Mouse (Mus musculus) cerebellum, adult 2 months (tissue): ENCODE measurements around the gene Fam71e1. TPM values are rescaled to one million over a fixed set of nuclear protein-coding genes. Genes with fewer than 3 reads are reported as not detected.

Experiments
- DNase-seq, 2 experiments: peaks; one replicate each; pipeline ENCODE4 v3.0.0; 2021
- H3K27ac ChIP-seq: fragments of 200-500 bp; 2 replicates; pipeline ENCODE4 v1.5.1; 2012; ENCODE audit warnings: low read length, control low read depth, inconsistent platforms; ENCODE audit not compliant: insufficient read depth
- H3K27me3 ChIP-seq: fragments of 200-500 bp; 2 replicates; pipeline ENCODE4 v1.6.1; 2012; ENCODE audit warnings: inconsistent platforms, mild to moderate bottlenecking, low read length, moderate library complexity; ENCODE audit not compliant: control insufficient read depth, insufficient read depth
- H3K4me1 ChIP-seq: fragments of 200-500 bp; 2 replicates; pipeline ENCODE4 v1.6.1; 2011; ENCODE audit warnings: low read length; ENCODE audit not compliant: control insufficient read depth, insufficient read depth
- H3K4me3 ChIP-seq: fragments of 200-500 bp; replicated peaks from 2 replicates; pipeline ENCODE3; 2011; ENCODE audit warnings: mild to moderate bottlenecking, low read depth, low read length, control low read depth; ENCODE audit not compliant: insufficient read depth
- CTCF ChIP-seq: fragments of 200-500 bp; IDR thresholded peaks from 2 replicates; pipeline ENCODE4 v1.5.1; 2011; ENCODE audit warnings: low read depth, mild to moderate bottlenecking, control low read depth, low read length, moderate library complexity, borderline replicate concordance; ENCODE audit not compliant: insufficient read depth
- POLR2A ChIP-seq: fragments of 200-500 bp; IDR thresholded peaks from 2 replicates; pipeline ENCODE4 v1.6.1; 2011; ENCODE audit warnings: low read length, control low read depth, borderline replicate concordance; ENCODE audit not compliant: insufficient read depth
- WGBS: fragments of 180-500 bp; shearing (Covaris S2); methylation state at CpG from one replicate; pipeline ENCODE4 v1.1.7; 2018; 5-methylcytosine and 5-hydroxymethylcytosine counted together
- polyA plus RNA-seq: library from polyadenylated mRNA; depleted of rRNA; stranded (reverse); fragments of >200 nt; gene quantifications from 2 replicates; pipeline ENCODE4 v1.2.3, GENCODE M21; 2012

Gene Fam71e1
- polyA plus RNA-seq, 1 experiment = 32.6 TPM

DNA sequence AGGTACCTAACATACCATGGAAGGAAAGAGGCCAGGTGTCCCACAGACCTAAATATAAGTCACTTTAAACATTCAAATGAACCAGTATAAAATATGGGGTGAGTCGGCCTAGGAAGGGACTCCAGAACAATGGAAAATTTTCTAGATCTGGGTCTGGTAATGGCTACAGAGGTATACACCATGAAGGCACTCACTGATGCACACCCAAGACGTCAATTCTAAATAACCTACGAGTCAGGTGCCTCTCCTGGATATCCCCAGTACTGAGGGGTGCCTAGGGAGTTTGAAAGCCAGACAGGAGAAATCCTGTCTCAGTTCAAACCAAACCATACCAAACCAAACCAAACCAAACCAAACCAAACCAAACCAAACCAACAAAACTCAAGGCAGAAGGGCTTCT is 34.1 kb downstream of the Fam71e1 start:
- no peak for DNase-seq
- TF ChIP-seq POLR2A = no peak
- no peak for TF ChIP-seq CTCF
- Histone ChIP-seq H3K4me3 (no peak overlapping the region), H3K27ac (no peak overlapping the region), H3K27me3 (no peaks in the 10 kb centered on the region), H3K4me1 (no peaks in the 10 kb centered on the region)
- 84% methylated on average over 3 of the region's 3 CpGs for WGBS

DNA sequence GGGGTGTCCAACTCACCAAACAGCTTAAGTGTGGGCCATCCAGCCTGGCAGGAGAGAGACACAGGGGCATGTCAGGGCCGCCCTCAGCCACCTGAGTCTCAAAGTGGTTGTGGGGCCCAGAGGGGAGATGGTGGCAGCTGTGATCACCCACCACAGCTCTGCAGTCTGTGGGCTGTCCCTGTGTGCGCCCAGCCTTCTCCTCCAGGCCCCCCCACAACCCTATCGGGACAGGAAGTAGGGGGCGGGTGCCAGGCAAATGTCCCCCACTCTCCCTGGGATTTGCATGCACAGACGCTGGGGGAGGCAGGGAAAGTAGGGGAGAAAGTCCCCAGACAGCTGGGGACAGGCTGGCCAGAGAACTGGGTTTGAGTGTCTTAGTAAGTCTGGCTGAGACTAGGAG is 34.8 kb downstream of the Fam71e1 start:
- DNase-seq = no peak
- H3K27ac ChIP-seq = no peak overlapping the region
- peaks cover 3% of the 10 kb centered on the region for H3K4me1 ChIP-seq
- no peak overlapping the region for H3K4me3 ChIP-seq
- TF ChIP-seq POLR2A (no peak), CTCF (no peak)
- WGBS = 56% methylated on average over 5 of the region's 5 CpGs
- no peaks in the 10 kb centered on the region for H3K27me3 ChIP-seq

DNA sequence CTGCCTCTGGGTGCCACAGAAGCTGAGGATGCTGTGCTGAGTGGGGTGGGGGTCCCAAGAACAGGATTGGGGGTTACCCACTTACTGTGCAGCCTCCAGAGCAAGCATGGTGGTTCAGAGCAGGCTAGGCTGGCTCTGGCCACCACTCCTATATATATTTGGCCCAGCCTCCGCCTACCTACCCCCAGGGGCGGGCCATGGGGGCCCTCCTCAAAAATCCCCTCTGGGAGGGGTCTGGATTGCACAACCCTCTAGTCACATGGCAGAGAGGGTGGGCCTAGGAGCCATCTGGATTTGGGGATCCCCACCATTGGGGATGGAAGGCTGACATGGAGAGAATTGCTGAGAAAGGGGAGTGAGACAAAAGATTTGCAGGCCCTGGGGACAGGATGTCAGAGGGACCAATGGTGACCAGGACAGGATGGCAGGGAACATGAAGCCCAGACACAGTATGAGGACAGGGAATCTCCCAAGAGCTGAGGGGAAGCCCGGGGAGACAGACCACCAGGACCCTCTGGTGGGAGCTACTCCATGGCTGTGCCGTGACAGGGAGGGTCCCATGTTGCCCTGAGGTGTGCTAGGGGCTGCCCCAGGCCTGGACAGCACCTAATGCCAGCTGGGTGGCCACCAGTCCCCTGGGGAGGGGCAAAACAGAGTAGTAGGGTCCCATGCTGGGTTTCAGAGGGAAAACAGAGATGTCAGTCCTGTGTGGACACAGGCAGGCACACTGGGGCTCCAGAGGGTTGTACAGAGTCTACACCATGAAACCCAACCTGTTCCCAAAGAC is 35.8 kb downstream of the Fam71e1 start, which contains the start of gene Spib:
Gene Spib (minus strand): TSS at position 126 of the 787 bp plus-strand sequence.
- WGBS = 77% methylated on average over 4 of the region's 4 CpGs
- Histone ChIP-seq H3K27me3 (no peaks in the 10 kb centered on the region), H3K4me1 (peaks cover 12% of the 10 kb centered on the region), H3K27ac (no peak within 1 kb of the TSS), H3K4me3 (no peak within 1 kb of the TSS)
- TF ChIP-seq CTCF (no peak), POLR2A (no peak)
- DNase-seq = no peak

DNA sequence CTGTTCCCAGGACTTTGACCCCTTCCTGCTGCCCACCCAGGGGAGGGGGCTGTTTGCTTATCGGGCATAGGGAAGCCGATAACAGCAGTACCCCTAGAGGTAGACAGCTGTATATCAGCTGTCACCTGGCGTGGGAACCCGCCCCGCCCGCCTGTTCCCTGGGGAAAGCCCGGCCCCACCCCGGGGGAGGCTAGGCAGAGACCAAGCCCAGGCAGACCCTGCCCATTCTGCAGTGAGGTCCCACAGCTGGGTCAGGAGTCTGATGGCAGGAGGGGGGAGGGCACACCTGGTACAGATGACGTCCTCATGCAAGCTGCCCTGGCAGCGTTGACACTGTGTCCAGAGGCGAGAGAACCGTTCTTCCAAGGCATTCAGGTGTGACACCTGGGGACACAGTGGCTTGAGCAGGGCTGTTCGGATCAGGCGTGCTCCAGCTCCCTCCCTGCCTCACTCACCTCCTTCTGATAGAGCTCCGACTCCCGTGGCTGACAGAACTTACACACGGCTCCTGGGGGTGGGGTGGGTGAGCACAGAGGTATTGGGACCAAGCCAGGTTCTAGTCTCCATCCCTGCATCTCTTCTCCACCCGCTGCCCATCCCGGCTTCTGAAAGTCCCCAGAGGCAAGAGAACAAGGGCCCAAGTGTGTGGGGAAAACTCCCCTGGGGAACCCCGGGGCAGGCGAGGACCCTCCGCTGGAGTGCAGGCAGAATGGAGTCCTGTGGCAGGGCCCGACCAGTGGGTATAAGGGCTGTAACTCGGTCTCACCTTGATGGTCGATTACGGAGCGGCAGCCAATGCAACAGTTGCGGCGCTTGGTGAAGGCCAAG is 36.8 kb downstream of the Fam71e1 start:
- Histone ChIP-seq H3K27me3 (no peaks in the 10 kb centered on the region), H3K4me3 (no peak overlapping the region), H3K27ac (no peak overlapping the region), H3K4me1 (peaks cover 22% of the 10 kb centered on the region)
- WGBS = 85% methylated on average over 29 of the region's 29 CpGs
- no peak for TF ChIP-seq CTCF
- no peak for TF ChIP-seq POLR2A
- no peak for DNase-seq

DNA sequence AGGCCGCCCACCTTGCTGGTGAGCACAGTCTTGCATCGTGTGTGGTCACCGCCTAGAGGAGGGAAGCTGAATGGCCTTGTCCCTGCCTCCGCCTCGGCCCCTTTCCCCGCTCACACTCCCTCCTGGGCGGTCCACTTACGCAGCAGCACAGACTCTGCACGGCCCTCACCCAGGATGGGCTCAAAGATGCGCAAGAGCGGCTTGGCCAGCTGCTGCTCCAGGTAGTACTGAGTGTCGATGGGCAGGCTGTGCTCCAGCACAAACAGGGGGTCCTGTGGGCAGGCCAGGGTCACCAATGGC is 37.3 kb downstream of the Fam71e1 start:
- DNase-seq = no peak
- Histone ChIP-seq H3K4me3 (no peak overlapping the region), H3K27me3 (no peaks in the 10 kb centered on the region), H3K27ac (no peak overlapping the region), H3K4me1 (peaks cover 27% of the 10 kb centered on the region)
- TF ChIP-seq POLR2A (no peak), CTCF (no peak)
- 78% methylated on average over 12 of the region's 12 CpGs for WGBS

DNA sequence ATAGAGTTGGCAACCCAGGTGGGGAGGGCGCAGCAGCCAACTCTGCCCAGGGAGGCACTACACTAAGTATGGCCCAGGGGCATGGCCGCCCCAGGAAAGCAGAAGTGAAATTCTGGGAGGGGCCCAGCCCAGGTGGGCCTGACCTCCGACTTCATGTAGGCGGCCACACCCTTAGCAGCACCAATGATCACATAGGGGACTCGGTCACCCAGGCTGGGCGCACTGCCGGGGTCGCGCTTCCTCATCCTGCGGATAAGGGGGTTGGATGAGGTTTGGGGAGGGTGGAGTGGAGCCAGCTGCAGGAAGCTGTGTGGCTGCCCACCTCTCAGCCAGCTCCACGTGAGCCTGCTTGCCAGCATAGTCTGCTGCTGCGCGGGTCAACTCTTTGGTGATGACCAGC is 37.9 kb downstream of the Fam71e1 start:
- Histone ChIP-seq H3K27me3 (no peaks in the 10 kb centered on the region), H3K27ac (no peak overlapping the region), H3K4me3 (no peak overlapping the region), H3K4me1 (peaks cover 27% of the 10 kb centered on the region)
- TF ChIP-seq POLR2A (no peak), CTCF (no peak)
- 80% methylated on average over 13 of the region's 13 CpGs for WGBS
- no peak for DNase-seq

DNA sequence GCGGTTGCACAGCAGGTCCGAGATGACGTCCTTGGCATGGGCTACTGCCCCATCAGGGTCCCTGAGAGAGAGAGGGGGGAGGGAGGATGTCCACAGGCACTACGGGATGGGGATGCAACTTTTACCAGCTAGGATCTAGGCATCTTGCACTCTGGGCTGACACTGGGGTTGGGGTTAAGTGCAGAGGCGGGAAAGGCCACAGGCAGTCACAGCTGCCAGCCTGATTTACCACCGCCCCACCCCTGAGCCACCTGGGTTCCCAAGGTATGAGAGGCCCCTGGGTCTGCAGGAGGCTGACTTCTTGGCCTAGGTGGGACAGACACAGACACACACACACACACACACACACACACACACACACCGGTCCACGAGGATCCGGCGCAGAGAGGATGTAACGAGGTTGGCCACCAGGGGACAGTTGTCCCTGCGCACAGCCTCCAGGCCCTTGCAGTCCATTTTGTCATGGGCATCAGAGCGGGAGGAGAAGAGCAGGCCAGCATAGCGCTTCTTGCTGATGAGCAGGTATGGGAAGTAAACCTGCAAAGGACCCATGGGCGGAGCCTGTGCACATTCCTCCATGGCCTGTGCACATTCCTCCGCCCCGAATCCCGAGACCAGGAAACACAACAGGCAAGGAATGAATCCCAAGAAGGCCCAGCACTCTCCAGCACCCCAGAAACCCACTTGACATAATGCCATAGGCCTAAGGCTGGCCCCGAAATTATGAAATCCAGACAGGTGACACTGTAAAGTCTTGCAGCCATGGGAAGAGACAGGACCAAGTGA is 38.5 kb downstream of the Fam71e1 start:
- Histone ChIP-seq H3K4me1 (peaks cover 27% of the 10 kb centered on the region), H3K4me3 (no peak overlapping the region), H3K27me3 (no peaks in the 10 kb centered on the region), H3K27ac (no peak overlapping the region)
- no peak for TF ChIP-seq CTCF
- no peak for TF ChIP-seq POLR2A
- 85% methylated on average over 19 of the region's 19 CpGs for WGBS
- no peak for DNase-seq
